Mouse (Mus musculus) olfactory bulb, adult 2 months (tissue): ENCODE measurements around the gene Rrp15. TPM values are rescaled to one million over a fixed set of nuclear protein-coding genes. Genes with fewer than 3 reads are reported as not detected.

ENCODE experiments used
- H3K27ac ChIP-seq: fragments of 200-500 bp; 2 replicates; pipeline ENCODE4 v1.5.1; 2012; ENCODE audit warnings: low read depth, low read length; ENCODE audit not compliant: insufficient read depth
- H3K4me1 ChIP-seq: fragments of 200-500 bp; 2 replicates; pipeline ENCODE4 v1.6.1; 2012; ENCODE audit warnings: low read length; ENCODE audit not compliant: control insufficient read depth, insufficient read depth
- H3K4me3 ChIP-seq: fragments of 200-500 bp; 2 replicates; pipeline ENCODE4 v1.5.1; 2012; ENCODE audit warnings: mild to moderate bottlenecking, low read depth, low read length, moderate library complexity; ENCODE audit not compliant: insufficient read depth
- CTCF ChIP-seq: fragments of 200-500 bp; IDR thresholded peaks from 2 replicates; pipeline ENCODE4 v1.5.1; 2012; ENCODE audit warnings: low read depth, mild to moderate bottlenecking, low read length, moderate library complexity; ENCODE audit not compliant: insufficient read depth
- POLR2A ChIP-seq: fragments of 200-500 bp; IDR thresholded peaks from 2 replicates; pipeline ENCODE4 v1.6.1; 2012; ENCODE audit warnings: mild to moderate bottlenecking, low read depth, low read length, moderate library complexity; ENCODE audit not compliant: insufficient read depth
- WGBS: fragments of 180-500 bp; shearing (Covaris S2); methylation state at CpG from one replicate; pipeline ENCODE4 v1.1.7; 2018; 5-methylcytosine and 5-hydroxymethylcytosine counted together
- polyA plus RNA-seq: library from polyadenylated mRNA; stranded (reverse); fragments of >200 nt; gene quantifications from 2 replicates; pipeline ENCODE4 v1.2.4, GENCODE M21; 2012; ENCODE audit warnings: low replicate concordance; ENCODE audit not compliant: missing spikeins, insufficient read depth, insufficient read length

Rrp15 gene
- polyA plus RNA-seq, 1 experiment, result not detected

GRCm38 (mm10) chr1:186677614-186678013 lies 71.5 kb downstream of the Rrp15 start:
- Histone ChIP-seq H3K4me3 (no peak overlapping the region), H3K4me1 (peaks cover 5% of the 10 kb centered on the region; the same call in 1 of the 2 replicates), H3K27ac (no peak overlapping the region)
- WGBS, result 85% methylated on average over 12 of the region's 12 CpGs
- TF ChIP-seq CTCF (no peak), POLR2A (no peak)

GRCm38 (mm10) chr1:186676199-186676598 lies 73.0 kb downstream of the Rrp15 start:
- no peak overlapping the region for H3K4me3 ChIP-seq
- peaks cover 5% of the 10 kb centered on the region; the same call in 1 of the 2 replicates for H3K4me1 ChIP-seq
- no peak overlapping the region for H3K27ac ChIP-seq
- TF ChIP-seq CTCF, result no peak
- no peak for TF ChIP-seq POLR2A
- WGBS, result 64% methylated on average over 5 of the region's 5 CpGs

- 83% methylated on average over 6 of the region's 6 CpGs for WGBS
- TF ChIP-seq CTCF (no peak), POLR2A (no peak)
- peaks cover 5% of the 10 kb centered on the region; the same call in 1 of the 2 replicates for H3K4me1 ChIP-seq
- no peak overlapping the region for H3K27ac ChIP-seq
- no peak overlapping the region for H3K4me3 ChIP-seq
Measured at GRCm38 (mm10) chr1:186675263-186675662, 73.9 kb downstream of the Rrp15 start.

GRCm38 (mm10) chr1:186674621-186675020 lies 74.5 kb downstream of the Rrp15 start:
- whole genome bisulfite sequencing, result 74% methylated on average over 3 of the region's 3 CpGs
- Histone ChIP-seq H3K4me3 (no peak overlapping the region), H3K27ac (no peak overlapping the region), H3K4me1 (peaks cover 5% of the 10 kb centered on the region; the same call in 1 of the 2 replicates)
- TF ChIP-seq POLR2A, result no peak
- TF ChIP-seq CTCF, result no peak

- Histone ChIP-seq H3K4me3 (no peak overlapping the region), H3K27ac (no peak overlapping the region), H3K4me1 (peaks cover 5% of the 10 kb centered on the region; the same call in 1 of the 2 replicates)
- TF ChIP-seq POLR2A (no peak), CTCF (no peak)
- WGBS, result 72% methylated on average over 4 of the region's 4 CpGs
Measured at GRCm38 (mm10) chr1:186673166-186673565, 76.0 kb downstream of the Rrp15 start.

Other genes starting within 250 kb of the Rrp15 start
- gene Tgfb2, start 43.4 kb downstream of the Rrp15 start, polyA plus RNA-seq, result not detected in 2 replicates
- not detected in 2 replicates for gene D1Pas1, start 218.1 kb upstream of the Rrp15 start, polyA plus RNA-seq